Mouse (Mus musculus) heart, adult 2 months (tissue): Measurements from ENCODE around the gene Polr3h.

Experiments used
- CTCF ChIP-seq: fragments of 200-600 bp; IDR thresholded peaks from 2 replicates; pipeline ENCODE4 v1.8.1; 2022; ENCODE audit warnings: antibody characterized with exemption, mild to moderate bottlenecking, moderate library complexity
- POLR2A ChIP-seq: fragments of 200-500 bp; IDR thresholded peaks from 2 replicates; pipeline ENCODE4 v1.6.1; 2011; ENCODE audit warnings: mild to moderate bottlenecking, low read depth, low read length, control low read depth; ENCODE audit not compliant: insufficient read depth

DNA sequence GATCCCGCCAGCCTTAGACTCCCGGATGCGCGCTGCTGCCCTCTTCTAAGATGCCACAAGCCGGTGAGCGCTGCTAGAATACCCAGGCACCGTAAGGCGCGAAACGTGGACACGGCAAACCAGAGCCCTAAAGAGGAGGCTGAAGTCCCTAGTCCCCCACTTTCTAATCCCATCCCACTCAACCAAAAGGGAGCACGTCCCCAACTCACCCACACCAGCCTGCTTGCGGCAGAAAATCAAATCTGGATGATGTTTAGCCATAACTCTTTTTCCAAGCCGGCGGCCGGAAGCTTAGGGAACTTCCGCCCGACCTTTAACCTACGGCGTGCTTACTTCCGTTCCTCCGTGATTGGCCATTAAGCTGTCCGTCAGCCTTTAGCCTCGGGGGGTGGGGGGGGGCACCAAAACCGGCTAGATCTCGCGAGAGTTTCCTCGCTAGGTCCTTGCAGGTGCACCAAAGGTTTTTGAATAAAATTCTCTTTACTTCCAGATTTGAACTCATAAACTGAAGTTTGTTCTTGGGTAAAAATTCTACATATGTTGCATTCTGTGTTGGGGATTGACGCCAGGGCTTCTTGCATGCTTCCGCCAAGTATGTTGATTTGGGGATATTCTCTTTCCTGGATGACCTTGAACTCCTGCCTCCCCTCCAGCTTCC lies 54.3 kb downstream of the Polr3h start, which contains the start of gene Phf5a:
- TF ChIP-seq POLR2A (peak; percentile 65; the same call in 1 of the 2 replicates), CTCF (no peak)
